Mouse (Mus musculus) adrenal gland, postnatal 14 days (tissue): ENCODE data around the gene Lpin2. TPM values are rescaled to one million over a fixed set of nuclear protein-coding genes. Genes with fewer than 3 reads are reported as not detected.

Experiments used
- DNase-seq: peaks from one replicate; pipeline ENCODE4 v3.0.0; 2021; ENCODE audit warnings: mixed read lengths
- total RNA-seq: library from RNA; stranded (reverse); gene quantifications from 2 replicates; pipeline ENCODE4 v1.2.3, GENCODE M21; 2021

Lpin2 gene
- total RNA-seq, 1 experiment from 2014 or later: 43.0 TPM

- DNase-seq: no peak
These were observed 50.9 kb downstream of the Lpin2 start for GRCm38 (mm10) chr17:71233210-71233609.

- no peak for DNase-seq
These were observed 51.8 kb downstream of the Lpin2 start for GRCm38 (mm10) chr17:71234041-71234594.

- no peak for DNase-seq
These were observed 53.0 kb downstream of the Lpin2 start for GRCm38 (mm10) chr17:71235229-71235958.

GRCm38 (mm10) chr17:71238494-71238893, 56.1 kb downstream of the Lpin2 start:
- DNase-seq: no peak

GRCm38 (mm10) chr17:71240811-71241210, 58.5 kb downstream of the Lpin2 start:
- DNase-seq: no peak

- DNase-seq: no peak
These were observed 60.3 kb downstream of the Lpin2 start for GRCm38 (mm10) chr17:71242666-71243065.

GRCm38 (mm10) chr17:71245133-71245532, 62.8 kb downstream of the Lpin2 start:
- no peak for DNase-seq

GRCm38 (mm10) chr17:71246022-71246421, 63.7 kb downstream of the Lpin2 start:
- no peak for DNase-seq

- DNase-seq: no peak
These were observed 66.6 kb downstream of the Lpin2 start for GRCm38 (mm10) chr17:71248963-71249362.

GRCm38 (mm10) chr17:71250046-71250445, 67.7 kb downstream of the Lpin2 start:
- no peak for DNase-seq

GRCm38 (mm10) chr17:71250819-71251600, 68.7 kb downstream of the Lpin2 start:
- peak; percentile 79 for DNase-seq

GRCm38 (mm10) chr17:71251601-71252001, 69.2 kb downstream of the Lpin2 start:
- no peak for DNase-seq

- DNase-seq: no peak
These were observed 69.7 kb downstream of the Lpin2 start for GRCm38 (mm10) chr17:71252101-71252500.

GRCm38 (mm10) chr17:71253391-71253790, 71.0 kb downstream of the Lpin2 start:
- no peak for DNase-seq

GRCm38 (mm10) chr17:71254106-71254505, 71.7 kb downstream of the Lpin2 start:
- no peak for DNase-seq

GRCm38 (mm10) chr17:71254736-71255135, 72.4 kb downstream of the Lpin2 start:
- peak; percentile 75 for DNase-seq

GRCm38 (mm10) chr17:71256068-71256615, 73.8 kb downstream of the Lpin2 start:
- no peak for DNase-seq

GRCm38 (mm10) chr17:71256806-71257536, 74.6 kb downstream of the Lpin2 start:
- DNase-seq: no peak

GRCm38 (mm10) chr17:71259727-71260126, 77.4 kb downstream of the Lpin2 start:
- DNase-seq: peak; percentile 50

GRCm38 (mm10) chr17:71260658-71261057, 78.3 kb downstream of the Lpin2 start:
- peak; percentile 54 for DNase-seq

GRCm38 (mm10) chr17:71263136-71263535, 80.8 kb downstream of the Lpin2 start:
- DNase-seq: no peak

GRCm38 (mm10) chr17:71264739-71265138, 82.4 kb downstream of the Lpin2 start:
- no peak for DNase-seq
